Mouse (Mus musculus): Measurements from ENCODE around the gene Tmem178.
A peak's percentile ranks its signal among the peaks of the same experiment; 100 is the strongest.

- TF ChIP-seq POLR2A (IDR thresholded peaks at IDR 0.05; ENCODE audit: borderline replicate concordance, insufficient read depth, low read length) (no peak), CTCF (IDR thresholded peaks at IDR 0.05; ENCODE audit: borderline replicate concordance, insufficient read depth, low read depth, low read length) (peak; percentile 23; the same call in 1 of the 2 replicates)
Measured at GRCm38 (mm10) chr17:81045525-81046150, 101.2 kb downstream of the Tmem178 start.
